Mouse (Mus musculus): Measurements from ENCODE around the gene Ksr2. TPM values are rescaled to one million over a fixed set of nuclear protein-coding genes. Genes with fewer than 3 reads are reported as not detected.

Gene Ksr2
- polyA plus RNA-seq, 1 experiment from 2014 or later = 0.34 TPM

- H3K27me3 ChIP-seq = no peaks in the 10 kb centered on the region
- no peak overlapping the region for H3K27ac ChIP-seq
- 93% methylated on average over 8 of the region's 8 CpGs for WGBS
- ATAC-seq (ENCODE audit: borderline replicate concordance, extremely low read depth, low FRiP score, low TSS enrichment) = no peak
- H3K4me3 ChIP-seq = no peak overlapping the region
- no peak overlapping the region for H3K4me2 ChIP-seq
- H3K4me1 ChIP-seq = no peaks in the 10 kb centered on the region
- no peaks in the 10 kb centered on the region for H3K36me3 ChIP-seq
- no peak overlapping the region for H3K9ac ChIP-seq
- no peaks in the 10 kb centered on the region for H3K9me3 ChIP-seq
Measured at GRCm38 (mm10) chr5:117552096-117552495, 138.3 kb downstream of the Ksr2 start.

GRCm38 (mm10) chr5:117554505-117554904 is 140.7 kb downstream of the Ksr2 start:
- WGBS = 72% methylated on average over 4 of the region's 4 CpGs
- ATAC-seq (ENCODE audit: borderline replicate concordance, extremely low read depth, low FRiP score, low TSS enrichment) = no peak

GRCm38 (mm10) chr5:117556570-117556969 is 142.8 kb downstream of the Ksr2 start:
- H3K27me3 ChIP-seq = no peaks in the 10 kb centered on the region
- ATAC-seq (ENCODE audit: borderline replicate concordance, extremely low read depth, low FRiP score, low TSS enrichment) = no peak
- 66% methylated on average over 9 of the region's 9 CpGs for WGBS
- no peak overlapping the region for H3K9ac ChIP-seq
- H3K4me2 ChIP-seq = no peak overlapping the region
- no peak overlapping the region for H3K27ac ChIP-seq
- no peaks in the 10 kb centered on the region for H3K9me3 ChIP-seq
- no peak overlapping the region for H3K4me3 ChIP-seq
- no peaks in the 10 kb centered on the region for H3K36me3 ChIP-seq
- no peaks in the 10 kb centered on the region for H3K4me1 ChIP-seq

More at GRCm38 (mm10) chr5:117554505-117554904, 140.7 kb downstream of the Ksr2 start:
- H3K9me3 ChIP-seq = no peaks in the 10 kb centered on the region
- H3K27ac ChIP-seq = no peak overlapping the region
- no peak overlapping the region for H3K9ac ChIP-seq
- H3K4me3 ChIP-seq = no peak overlapping the region
- no peaks in the 10 kb centered on the region for H3K4me1 ChIP-seq
- H3K36me3 ChIP-seq = no peaks in the 10 kb centered on the region
- no peak overlapping the region for H3K4me2 ChIP-seq
- no peaks in the 10 kb centered on the region for H3K27me3 ChIP-seq

DNA sequence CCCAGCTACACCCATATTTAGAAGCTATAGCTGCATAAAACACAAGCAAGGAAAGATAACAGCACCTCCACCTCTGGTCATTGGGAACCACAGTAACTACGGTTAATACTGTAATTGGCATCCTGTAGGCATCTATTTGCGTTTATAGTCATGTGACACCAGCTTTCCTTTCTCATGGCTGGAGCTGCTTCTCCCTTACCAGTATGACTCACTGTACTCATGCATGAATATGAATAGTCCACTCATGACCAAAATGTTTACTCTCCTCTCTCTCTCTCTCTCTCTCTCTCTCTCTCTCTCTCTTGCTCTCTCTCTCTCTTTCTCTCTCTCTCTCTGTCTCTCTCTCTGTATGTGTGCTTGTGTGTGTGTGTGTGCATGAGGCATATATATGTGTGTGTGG is 147.3 kb downstream of the Ksr2 start:
- Histone ChIP-seq H3K36me3 (no peaks in the 10 kb centered on the region), H3K9ac (no peak overlapping the region), H3K27me3 (no peaks in the 10 kb centered on the region), H3K4me3 (no peak overlapping the region), H3K4me2 (no peak overlapping the region), H3K4me1 (no peaks in the 10 kb centered on the region), H3K27ac (no peak overlapping the region), H3K9me3 (no peaks in the 10 kb centered on the region)
- WGBS = 86% methylated on average over 2 of the region's 2 CpGs
- ATAC-seq (ENCODE audit: borderline replicate concordance, extremely low read depth, low FRiP score, low TSS enrichment) = no peak

DNA sequence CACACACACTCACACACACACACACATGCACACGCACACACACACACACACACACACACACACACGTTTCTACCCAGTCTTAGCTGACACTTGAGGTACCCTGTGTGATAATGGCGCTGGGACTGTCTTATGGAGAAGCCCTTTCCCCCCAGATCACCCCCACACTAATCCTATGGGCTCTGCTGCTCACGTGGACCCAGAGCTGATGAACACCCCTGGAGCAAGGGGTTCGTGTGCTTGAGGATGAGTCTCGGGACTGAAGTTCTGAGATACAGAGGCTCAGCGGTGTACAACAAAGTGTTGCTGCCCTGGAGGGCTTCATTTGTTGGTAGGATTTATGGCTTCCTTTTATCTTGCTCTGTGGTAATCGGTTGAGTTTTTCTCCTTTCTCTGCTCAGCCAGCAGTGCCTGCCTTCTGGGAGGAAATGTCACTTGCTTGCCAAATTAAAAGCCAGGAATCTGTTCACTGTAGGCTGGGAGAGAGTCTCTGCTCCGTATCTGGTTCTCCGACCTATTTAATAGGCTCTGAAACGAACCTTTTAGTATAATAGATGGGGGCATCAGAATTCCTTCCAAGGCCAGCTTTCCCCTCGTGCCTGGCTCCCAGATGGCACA is 152.4 kb downstream of the Ksr2 start:
- ATAC-seq (ENCODE audit: borderline replicate concordance, extremely low read depth, low FRiP score, low TSS enrichment) = no peak
- Histone ChIP-seq H3K4me1 (no peaks in the 10 kb centered on the region), H3K36me3 (no peaks in the 10 kb centered on the region), H3K4me3 (no peak overlapping the region), H3K4me2 (no peak overlapping the region), H3K9ac (no peak overlapping the region), H3K9me3 (no peaks in the 10 kb centered on the region), H3K27ac (no peak overlapping the region), H3K27me3 (no peaks in the 10 kb centered on the region)
- WGBS = 51% methylated on average over 12 of the region's 12 CpGs

- Histone ChIP-seq H3K9ac (no peak overlapping the region), H3K27ac (no peak overlapping the region), H3K36me3 (no peaks in the 10 kb centered on the region), H3K4me3 (no peak overlapping the region), H3K4me1 (no peaks in the 10 kb centered on the region), H3K27me3 (no peaks in the 10 kb centered on the region), H3K9me3 (no peaks in the 10 kb centered on the region), H3K4me2 (no peak overlapping the region)
- 81% methylated on average over 6 of the region's 6 CpGs for WGBS
- no peak for ATAC-seq (ENCODE audit: borderline replicate concordance, extremely low read depth, low FRiP score, low TSS enrichment)
Measured at GRCm38 (mm10) chr5:117569190-117569795, 155.5 kb downstream of the Ksr2 start.

GRCm38 (mm10) chr5:117572428-117572827 is 158.6 kb downstream of the Ksr2 start:
- Histone ChIP-seq H3K27ac (no peak overlapping the region), H3K36me3 (no peaks in the 10 kb centered on the region), H3K9me3 (no peaks in the 10 kb centered on the region), H3K4me2 (no peak overlapping the region), H3K4me3 (no peak overlapping the region), H3K9ac (no peak overlapping the region), H3K4me1 (no peaks in the 10 kb centered on the region), H3K27me3 (no peaks in the 10 kb centered on the region)
- WGBS = 64% methylated on average over 14 of the region's 14 CpGs
- no peak for ATAC-seq (ENCODE audit: borderline replicate concordance, extremely low read depth, low FRiP score, low TSS enrichment)

DNA sequence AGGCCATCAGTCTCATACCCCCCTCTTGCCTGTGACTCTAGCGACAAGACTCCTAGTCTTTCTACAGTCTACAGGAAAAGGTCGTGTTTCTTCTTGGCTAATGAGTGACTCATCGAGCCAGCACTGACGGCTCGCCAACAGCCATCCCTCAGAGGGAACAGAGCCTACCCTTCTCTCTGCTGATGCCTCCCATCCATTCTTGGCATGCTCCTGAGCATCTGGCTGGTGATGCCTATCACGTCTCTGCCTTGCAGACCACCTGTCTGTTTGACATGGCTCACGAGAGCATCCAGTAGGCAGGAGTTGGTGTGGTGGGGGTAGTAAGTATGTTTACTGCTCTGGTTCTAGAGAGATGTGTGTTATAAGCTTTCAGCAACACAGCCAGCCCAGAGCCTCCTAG is 161.1 kb downstream of the Ksr2 start:
- H3K9ac ChIP-seq = no peak overlapping the region
- H3K36me3 ChIP-seq = no peaks in the 10 kb centered on the region
- H3K4me2 ChIP-seq = no peak overlapping the region
- no peaks in the 10 kb centered on the region for H3K4me1 ChIP-seq
- H3K27me3 ChIP-seq = no peaks in the 10 kb centered on the region
- H3K9me3 ChIP-seq = no peaks in the 10 kb centered on the region
- H3K27ac ChIP-seq = no peak overlapping the region
- ATAC-seq (ENCODE audit: borderline replicate concordance, extremely low read depth, low FRiP score, low TSS enrichment) = no peak
- 65% methylated on average over 7 of the region's 7 CpGs for WGBS
- no peak overlapping the region for H3K4me3 ChIP-seq

- no peak overlapping the region for H3K4me2 ChIP-seq
- no peaks in the 10 kb centered on the region for H3K9me3 ChIP-seq
- no peaks in the 10 kb centered on the region for H3K27me3 ChIP-seq
- H3K36me3 ChIP-seq = no peaks in the 10 kb centered on the region
- H3K27ac ChIP-seq = no peak overlapping the region
- H3K4me1 ChIP-seq = no peaks in the 10 kb centered on the region
- 82% methylated on average over 5 of the region's 5 CpGs for WGBS
- no peak overlapping the region for H3K9ac ChIP-seq
- ATAC-seq (ENCODE audit: borderline replicate concordance, extremely low read depth, low FRiP score, low TSS enrichment) = no peak
- H3K4me3 ChIP-seq = no peak overlapping the region
Measured at GRCm38 (mm10) chr5:117577598-117577997, 163.8 kb downstream of the Ksr2 start.

- Histone ChIP-seq H3K36me3 (no peaks in the 10 kb centered on the region), H3K9ac (no peak overlapping the region), H3K27me3 (no peaks in the 10 kb centered on the region), H3K4me1 (no peaks in the 10 kb centered on the region), H3K27ac (no peak overlapping the region), H3K4me3 (no peak overlapping the region), H3K9me3 (no peaks in the 10 kb centered on the region), H3K4me2 (no peak overlapping the region)
- ATAC-seq (ENCODE audit: borderline replicate concordance, extremely low read depth, low FRiP score, low TSS enrichment) = no peak
- WGBS = 79% methylated on average over 3 of the region's 3 CpGs
Measured at GRCm38 (mm10) chr5:117581711-117582110, 167.9 kb downstream of the Ksr2 start.

- Histone ChIP-seq H3K9ac (no peak overlapping the region), H3K27me3 (no peaks in the 10 kb centered on the region), H3K9me3 (no peaks in the 10 kb centered on the region), H3K4me2 (no peak overlapping the region), H3K4me1 (no peaks in the 10 kb centered on the region), H3K4me3 (no peak overlapping the region), H3K27ac (no peak overlapping the region), H3K36me3 (no peaks in the 10 kb centered on the region)
- no peak for ATAC-seq (ENCODE audit: borderline replicate concordance, extremely low read depth, low FRiP score, low TSS enrichment)
- WGBS = 43% methylated on average over 1 of the region's 1 CpGs
Measured at GRCm38 (mm10) chr5:117584428-117584827, 170.6 kb downstream of the Ksr2 start.

DNA sequence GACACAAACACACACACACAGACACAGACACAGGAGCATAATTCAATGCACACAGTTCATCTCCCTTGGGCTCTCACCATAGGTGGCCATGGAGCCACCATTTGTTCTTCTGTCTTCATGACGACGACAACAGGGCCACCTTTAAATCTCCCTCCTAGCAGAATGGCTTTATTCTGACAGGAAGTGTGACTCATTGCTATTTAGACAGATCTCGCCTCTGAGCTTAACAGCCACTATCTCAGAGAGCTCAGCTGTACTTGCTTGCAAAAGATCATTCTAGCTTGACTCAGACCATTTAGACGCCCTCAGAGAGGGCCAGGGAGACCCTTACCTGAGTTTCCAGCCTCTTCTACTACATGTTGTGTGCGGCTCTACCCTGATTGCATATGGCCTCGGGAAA is 175.5 kb downstream of the Ksr2 start:
- no peaks in the 10 kb centered on the region for H3K4me1 ChIP-seq
- H3K4me3 ChIP-seq = no peak overlapping the region
- ATAC-seq (ENCODE audit: borderline replicate concordance, extremely low read depth, low FRiP score, low TSS enrichment) = no peak
- no peak overlapping the region for H3K4me2 ChIP-seq
- H3K9me3 ChIP-seq = no peaks in the 10 kb centered on the region
- no peaks in the 10 kb centered on the region for H3K36me3 ChIP-seq
- H3K9ac ChIP-seq = no peak overlapping the region
- peaks cover 5% of the 10 kb centered on the region for H3K27me3 ChIP-seq
- H3K27ac ChIP-seq = no peak overlapping the region
- 43% methylated on average over 6 of the region's 6 CpGs for WGBS
